Mouse (Mus musculus): ENCODE measurements at regions not wholly inside any gene's neighbourhood (a gene's known extent, or its start where the extent isn't known, plus 50 kb on each side); places are given as distances from the start of the nearest gene placed in this dataset.

DNA sequence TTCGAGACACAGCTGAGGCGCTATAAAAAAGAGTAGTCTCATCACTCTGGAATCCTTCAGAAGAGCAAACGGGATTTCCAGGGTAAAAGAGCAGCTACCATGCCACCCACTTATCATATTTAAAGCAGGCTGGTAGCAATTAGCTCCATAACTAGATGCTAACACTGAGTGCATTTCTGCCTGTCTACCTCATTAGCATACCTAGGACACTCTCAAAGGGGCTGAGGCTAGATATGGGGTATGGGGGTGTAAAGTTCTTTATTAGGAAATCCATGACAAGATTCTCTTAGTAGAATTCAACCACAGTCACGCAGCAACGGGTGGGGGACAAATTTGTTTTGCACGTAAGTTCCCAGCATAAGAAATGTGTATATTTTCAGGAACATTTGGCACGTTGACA lies 346.1 kb downstream of the Atp23 start:
- no peak for TF ChIP-seq POLR2A (IDR thresholded peaks at IDR 0.05; ENCODE audit: insufficient read depth, low read length)
- no peak for TF ChIP-seq CTCF (IDR thresholded peaks at IDR 0.05; ENCODE audit: low read depth, low read length)
- TF ChIP-seq EP300 (IDR thresholded peaks at IDR 0.05; ENCODE audit: insufficient read depth, low read depth, low read length), result no peak
